Mouse (Mus musculus): ENCODE measurements at regions not wholly inside any gene's neighbourhood (a gene's known extent, or its start where the extent isn't known, plus 50 kb on each side); places are given as distances from the start of the nearest gene placed in this dataset.

GRCm38 (mm10) chr14:87312318-87312717 is 104.1 kb upstream of the Tdrd3 start:
- TF ChIP-seq POLR2A (IDR thresholded peaks at IDR 0.05; ENCODE audit: low read depth, low read length) (no peak), CTCF (IDR thresholded peaks at IDR 0.05; ENCODE audit: extremely low read depth, insufficient read length, insufficient replicate concordance, low read depth, low read length) (no peak)
